Mouse (Mus musculus): ENCODE measurements around the gene Gkn3. TPM values are rescaled to one million over a fixed set of nuclear protein-coding genes. Genes with fewer than 3 reads are reported as not detected.

The Gkn3 gene
- polyA plus RNA-seq, 1 experiment from 2014 or later = not detected

GRCm38 (mm10) chr6:87393466-87394205, 4.9 kb upstream of the Gkn3 start:
- Histone ChIP-seq H3K4me3 (no peak overlapping the region), H3K27ac (replicated peaks) (no peak overlapping the region), H3K27me3 (ENCODE audit: low read depth, poor library complexity, severe bottlenecking) (no peaks in the 10 kb centered on the region), H3K36me3 (no peaks in the 10 kb centered on the region), H3K9me3 (replicated peaks) (no peaks in the 10 kb centered on the region), H3K4me1 (peaks cover 19% of the 10 kb centered on the region)
- 79% methylated on average over 8 of the region's 8 CpGs for WGBS
- DNase-seq (ENCODE audit: low spot score) = no peak

GRCm38 (mm10) chr6:87389455-87389989, 787 bp upstream of the Gkn3 start:
- H3K4me3 ChIP-seq = no peak overlapping the region
- H3K36me3 ChIP-seq = no peaks in the 10 kb centered on the region
- H3K27ac ChIP-seq (replicated peaks) = 0 out of 2 replicates have a peak overlapping the region, but pooled peaks have one; percentile 46
- DNase-seq (ENCODE audit: low spot score) = no peak
- no peaks in the 10 kb centered on the region for H3K9me3 ChIP-seq (replicated peaks)
- H3K27me3 ChIP-seq (ENCODE audit: low read depth, poor library complexity, severe bottlenecking) = peaks cover 28% of the 10 kb centered on the region
- 26% methylated on average over 5 of the region's 5 CpGs for WGBS
- peaks cover 33% of the 10 kb centered on the region for H3K4me1 ChIP-seq

- WGBS = 88% methylated on average over 10 of the region's 10 CpGs
- no peaks in the 10 kb centered on the region for H3K36me3 ChIP-seq
These were observed 2.1 kb downstream of the Gkn3 start for GRCm38 (mm10) chr6:87386681-87387080.

GRCm38 (mm10) chr6:87386203-87386602, 2.5 kb downstream of the Gkn3 start:
- Histone ChIP-seq H3K27ac (replicated peaks) (no peak overlapping the region), H3K36me3 (no peaks in the 10 kb centered on the region), H3K4me1 (peaks cover 39% of the 10 kb centered on the region), H3K9me3 (replicated peaks) (no peaks in the 10 kb centered on the region), H3K27me3 (ENCODE audit: low read depth, poor library complexity, severe bottlenecking) (peaks cover 51% of the 10 kb centered on the region), H3K4me3 (no peak overlapping the region)
- peak; percentile 67 for DNase-seq (ENCODE audit: low spot score)
- 23% methylated on average over 7 of the region's 7 CpGs for WGBS

More at GRCm38 (mm10) chr6:87386681-87387080, 2.1 kb downstream of the Gkn3 start:
- H3K4me3 ChIP-seq = no peak overlapping the region
- no peak overlapping the region for H3K27ac ChIP-seq (replicated peaks)
- H3K9me3 ChIP-seq (replicated peaks) = no peaks in the 10 kb centered on the region
- peaks cover 39% of the 10 kb centered on the region for H3K4me1 ChIP-seq
- no peak for DNase-seq (ENCODE audit: low spot score)
- H3K27me3 ChIP-seq (ENCODE audit: low read depth, poor library complexity, severe bottlenecking) = peaks cover 51% of the 10 kb centered on the region

- no peak for DNase-seq (ENCODE audit: low spot score)
- WGBS = 59% methylated on average over 6 of the region's 6 CpGs
- Histone ChIP-seq H3K27ac (replicated peaks) (no peak overlapping the region), H3K9me3 (replicated peaks) (no peaks in the 10 kb centered on the region), H3K4me1 (peaks cover 33% of the 10 kb centered on the region), H3K36me3 (no peaks in the 10 kb centered on the region), H3K27me3 (ENCODE audit: low read depth, poor library complexity, severe bottlenecking) (peaks cover 51% of the 10 kb centered on the region), H3K4me3 (peak overlapping the region; percentile 51; the same call in 1 of the 2 replicates)
These were observed 4.0 kb downstream of the Gkn3 start for GRCm38 (mm10) chr6:87384761-87385160.

- Histone ChIP-seq H3K36me3 (no peaks in the 10 kb centered on the region), H3K4me3 (peak overlapping the region; percentile 51), H3K4me1 (peaks cover 27% of the 10 kb centered on the region), H3K27ac (replicated peaks) (no peak overlapping the region), H3K27me3 (ENCODE audit: low read depth, poor library complexity, severe bottlenecking) (peaks cover 51% of the 10 kb centered on the region), H3K9me3 (replicated peaks) (no peaks in the 10 kb centered on the region)
- WGBS = 9% methylated on average over 24 of the region's 24 CpGs
- DNase-seq (ENCODE audit: low spot score) = peak; percentile 24
These were observed 4.6 kb downstream of the Gkn3 start for GRCm38 (mm10) chr6:87383926-87384691.

- DNase-seq (ENCODE audit: low spot score) = no peak
- no peak within 1 kb of the TSS for H3K4me3 ChIP-seq
- no peak within 1 kb of the TSS for H3K27ac ChIP-seq (replicated peaks)
- no peaks in the 10 kb centered on the region for H3K9me3 ChIP-seq (replicated peaks)
- H3K27me3 ChIP-seq (ENCODE audit: low read depth, poor library complexity, severe bottlenecking) = no peaks in the 10 kb centered on the region
- 90% methylated on average over 9 of the region's 9 CpGs for WGBS
- H3K36me3 ChIP-seq = no peaks in the 10 kb centered on the region
- H3K4me1 ChIP-seq = no peaks in the 10 kb centered on the region
These were observed 15.7 kb downstream of the Gkn3 start, which contains the start of gene Gkn2 for GRCm38 (mm10) chr6:87373057-87373456. Gkn2 (plus strand) TSS chr6:87373357.

GRCm38 (mm10) chr6:87369223-87369622, 19.5 kb downstream of the Gkn3 start:
- DNase-seq (ENCODE audit: low spot score) = no peak
- H3K27me3 ChIP-seq (ENCODE audit: low read depth, poor library complexity, severe bottlenecking) = no peaks in the 10 kb centered on the region
- no peaks in the 10 kb centered on the region for H3K4me1 ChIP-seq
- H3K9me3 ChIP-seq (replicated peaks) = no peaks in the 10 kb centered on the region
- WGBS = 92% methylated on average over 5 of the region's 5 CpGs
- no peak overlapping the region for H3K4me3 ChIP-seq
- no peak overlapping the region for H3K27ac ChIP-seq (replicated peaks)
- no peaks in the 10 kb centered on the region for H3K36me3 ChIP-seq

- no peaks in the 10 kb centered on the region for H3K27me3 ChIP-seq (ENCODE audit: low read depth, poor library complexity, severe bottlenecking)
- H3K9me3 ChIP-seq (replicated peaks) = no peaks in the 10 kb centered on the region
- H3K27ac ChIP-seq (replicated peaks) = no peak overlapping the region
- no peaks in the 10 kb centered on the region for H3K4me1 ChIP-seq
- H3K4me3 ChIP-seq = no peak overlapping the region
- 89% methylated on average over 5 of the region's 5 CpGs for WGBS
- DNase-seq (ENCODE audit: low spot score) = no peak
- H3K36me3 ChIP-seq = no peaks in the 10 kb centered on the region
These were observed 34.3 kb downstream of the Gkn3 start for GRCm38 (mm10) chr6:87354441-87354840.

GRCm38 (mm10) chr6:87350829-87351228, 37.9 kb downstream of the Gkn3 start, which contains the start of gene Gkn1:
Gkn1 (minus strand) TSS chr6:87350942.
- no peak for DNase-seq (ENCODE audit: low spot score)
- Histone ChIP-seq H3K27ac (replicated peaks) (no peak within 1 kb of the TSS), H3K4me1 (no peaks in the 10 kb centered on the region), H3K27me3 (ENCODE audit: low read depth, poor library complexity, severe bottlenecking) (no peaks in the 10 kb centered on the region), H3K36me3 (no peaks in the 10 kb centered on the region), H3K9me3 (replicated peaks) (no peaks in the 10 kb centered on the region), H3K4me3 (no peak within 1 kb of the TSS)
- 92% methylated on average over 8 of the region's 8 CpGs for WGBS

- no peak for DNase-seq (ENCODE audit: low spot score)
- H3K4me1 ChIP-seq = peaks cover 31% of the 10 kb centered on the region
- 37% methylated on average over 6 of the region's 6 CpGs for WGBS
- no peaks in the 10 kb centered on the region for H3K36me3 ChIP-seq
- H3K4me3 ChIP-seq = no peak overlapping the region
- H3K27me3 ChIP-seq (ENCODE audit: low read depth, poor library complexity, severe bottlenecking) = peaks cover 22% of the 10 kb centered on the region; the same call in 1 of the 2 replicates
- H3K9me3 ChIP-seq (replicated peaks) = no peaks in the 10 kb centered on the region
- H3K27ac ChIP-seq (replicated peaks) = no peak overlapping the region
These were observed 52.8 kb downstream of the Gkn3 start for GRCm38 (mm10) chr6:87335935-87336295.

- DNase-seq (ENCODE audit: low spot score) = peak; percentile 79
- Histone ChIP-seq H3K27me3 (ENCODE audit: low read depth, poor library complexity, severe bottlenecking) (peaks cover 22% of the 10 kb centered on the region; the same call in 1 of the 2 replicates), H3K9me3 (replicated peaks) (no peaks in the 10 kb centered on the region), H3K4me1 (peaks cover 31% of the 10 kb centered on the region), H3K27ac (replicated peaks) (peak within 1 kb of the TSS; percentile 93), H3K4me3 (peak within 1 kb of the TSS; percentile 81), H3K36me3 (no peaks in the 10 kb centered on the region)
- under 1% methylated on average over 54 of the region's 54 CpGs for WGBS
These were observed 53.4 kb downstream of the Gkn3 start, which contains the start of gene Antxr1 for GRCm38 (mm10) chr6:87335091-87335934. Antxr1 (minus strand) TSS chr6:87335821.

Measured in midbrain, embryonic 10.5 days (tissue).